Mouse (Mus musculus): ENCODE data around the gene Sptbn2. TPM values are rescaled to one million over a fixed set of nuclear protein-coding genes. Genes with fewer than 3 reads are reported as not detected.
"Not testable (repeated sequence)": the region's sequence is repeated elsewhere in the genome, so short reads cannot be mapped to it uniquely, and the experiment has no call there.

Sptbn2 gene
- polyA plus RNA-seq, 1 experiment from 2014 or later, result 0.26 TPM

DNA sequence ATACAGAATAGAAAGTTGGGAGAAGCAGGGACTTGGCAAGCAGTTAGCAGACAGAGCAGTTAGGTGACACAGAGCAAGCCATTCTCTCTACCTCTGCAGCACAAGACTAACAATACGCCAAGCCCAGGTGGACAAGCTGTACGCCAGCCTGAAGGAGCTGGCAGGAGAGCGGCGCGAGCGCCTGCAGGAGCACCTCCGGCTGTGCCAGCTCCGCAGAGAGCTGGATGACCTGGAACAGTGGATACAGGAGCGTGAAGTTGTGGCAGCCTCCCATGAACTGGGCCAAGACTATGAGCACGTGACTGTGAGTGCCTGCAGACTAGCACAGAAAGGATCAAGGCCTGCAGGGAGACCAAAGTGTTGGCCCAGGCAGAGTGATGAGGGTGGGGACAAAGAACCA is 34.7 kb downstream of the Sptbn2 start:
- Histone ChIP-seq H3K4me1 (replicated peaks) (peaks cover 9% of the 10 kb centered on the region), H3K27me3 (replicated peaks) (0 out of 2 replicates have a peak, but pooled peaks cover 3% of the 10 kb centered on the region), H3K9me3 (replicated peaks) (no peaks in the 10 kb centered on the region), H3K36me3 (no peaks in the 10 kb centered on the region), H3K9ac (no peak overlapping the region), H3K4me2 (no peak overlapping the region), H3K4me3 (no peak overlapping the region), H3K27ac (ENCODE audit: poor library complexity, severe bottlenecking) (no peak overlapping the region)
- 90% methylated on average over 10 of the region's 10 CpGs for WGBS
- no peak for ATAC-seq (ENCODE audit: insufficient number of reproducible peaks, low FRiP score)

DNA sequence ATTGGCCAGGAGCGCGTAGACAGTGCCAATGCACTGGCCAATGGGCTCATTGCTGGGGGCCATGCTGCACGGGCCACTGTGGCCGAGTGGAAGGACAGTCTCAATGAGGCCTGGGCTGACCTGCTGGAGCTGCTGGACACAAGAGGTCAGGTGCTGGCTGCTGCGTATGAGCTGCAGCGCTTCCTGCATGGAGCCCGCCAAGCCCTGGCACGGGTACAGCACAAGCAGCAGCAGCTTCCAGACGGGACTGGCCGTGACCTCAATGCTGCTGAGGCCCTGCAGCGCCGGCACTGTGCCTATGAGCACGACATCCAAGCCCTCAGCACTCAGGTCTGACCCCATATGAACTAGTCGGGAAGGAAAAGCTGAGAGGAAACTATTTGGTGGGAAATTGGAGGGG is 35.6 kb downstream of the Sptbn2 start:
- no peaks in the 10 kb centered on the region for H3K9me3 ChIP-seq (replicated peaks)
- no peak overlapping the region for H3K4me2 ChIP-seq
- no peak overlapping the region for H3K9ac ChIP-seq
- 0 out of 2 replicates have a peak, but pooled peaks cover 3% of the 10 kb centered on the region for H3K27me3 ChIP-seq (replicated peaks)
- no peak overlapping the region for H3K27ac ChIP-seq (ENCODE audit: poor library complexity, severe bottlenecking)
- WGBS, result 83% methylated on average over 14 of the region's 14 CpGs
- peaks cover 9% of the 10 kb centered on the region for H3K4me1 ChIP-seq (replicated peaks)
- no peak for ATAC-seq (ENCODE audit: insufficient number of reproducible peaks, low FRiP score)
- no peak overlapping the region for H3K4me3 ChIP-seq
- no peaks in the 10 kb centered on the region for H3K36me3 ChIP-seq

DNA sequence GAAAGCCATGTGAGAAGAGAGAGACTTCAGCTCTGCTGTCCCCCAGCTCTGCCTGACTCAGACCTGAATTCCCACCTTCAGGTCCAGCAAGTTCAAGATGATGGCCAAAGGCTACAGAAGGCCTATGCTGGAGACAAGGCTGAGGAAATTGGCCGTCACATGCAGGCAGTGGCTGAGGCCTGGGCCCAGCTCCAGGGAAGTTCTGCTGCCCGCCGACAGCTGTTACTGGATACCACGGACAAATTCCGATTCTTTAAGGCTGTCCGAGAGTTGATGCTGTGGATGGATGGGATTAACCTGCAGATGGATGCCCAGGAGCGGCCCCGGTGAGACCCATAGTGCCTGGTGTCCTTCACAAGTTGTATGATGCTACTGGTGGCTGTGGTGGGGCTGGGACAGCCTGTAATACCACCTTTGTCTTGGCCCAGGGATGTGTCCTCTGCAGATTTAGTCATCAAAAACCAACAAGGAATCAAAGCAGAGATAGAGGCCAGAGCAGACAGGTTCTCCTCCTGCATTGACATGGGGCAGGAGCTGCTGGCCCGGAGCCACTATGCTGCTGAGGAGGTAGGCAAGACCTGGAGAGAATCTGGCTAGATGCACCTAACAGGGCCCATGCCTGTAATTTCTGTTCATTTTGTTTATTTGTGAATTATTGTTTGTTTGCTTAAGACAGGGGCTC is 36.8 kb downstream of the Sptbn2 start:
- H3K36me3 ChIP-seq, result no peaks in the 10 kb centered on the region
- H3K27ac ChIP-seq (ENCODE audit: poor library complexity, severe bottlenecking), result no peak overlapping the region
- H3K9ac ChIP-seq, result no peak overlapping the region
- H3K4me2 ChIP-seq, result no peak overlapping the region
- peaks cover 9% of the 10 kb centered on the region for H3K4me1 ChIP-seq (replicated peaks)
- H3K27me3 ChIP-seq (replicated peaks), result 0 out of 2 replicates have a peak, but pooled peaks cover 3% of the 10 kb centered on the region
- no peak overlapping the region for H3K4me3 ChIP-seq
- no peaks in the 10 kb centered on the region for H3K9me3 ChIP-seq (replicated peaks)
- WGBS, result 88% methylated on average over 9 of the region's 9 CpGs
- ATAC-seq (ENCODE audit: insufficient number of reproducible peaks, low FRiP score), result no peak

DNA sequence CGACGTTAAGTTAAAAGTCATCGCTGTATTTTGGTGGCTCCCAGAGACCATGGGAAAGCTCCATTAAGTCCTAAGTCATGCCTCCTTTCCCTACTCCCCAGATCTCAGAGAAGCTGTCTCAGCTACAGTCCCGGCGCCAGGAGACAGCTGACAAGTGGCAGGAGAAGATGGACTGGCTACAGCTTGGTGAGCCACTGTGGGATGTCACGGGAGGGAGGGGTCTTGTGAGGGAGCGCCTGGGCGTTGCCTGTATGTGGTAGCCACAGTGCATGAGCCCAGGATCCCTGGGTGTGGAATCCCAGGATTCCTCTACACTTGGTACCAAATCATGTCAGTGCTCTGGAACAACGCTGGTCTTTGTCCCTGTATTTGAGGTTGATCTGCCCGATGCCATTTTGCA is 37.5 kb downstream of the Sptbn2 start:
- H3K4me3 ChIP-seq, result no peak overlapping the region
- H3K27ac ChIP-seq (ENCODE audit: poor library complexity, severe bottlenecking), result no peak overlapping the region
- H3K4me1 ChIP-seq (replicated peaks), result peaks cover 9% of the 10 kb centered on the region
- 0 out of 2 replicates have a peak, but pooled peaks cover 3% of the 10 kb centered on the region for H3K27me3 ChIP-seq (replicated peaks)
- 76% methylated on average over 10 of the region's 10 CpGs for WGBS
- ATAC-seq (ENCODE audit: insufficient number of reproducible peaks, low FRiP score), result no peak
- no peaks in the 10 kb centered on the region for H3K9me3 ChIP-seq (replicated peaks)
- H3K9ac ChIP-seq, result no peak overlapping the region
- H3K4me2 ChIP-seq, result no peak overlapping the region
- H3K36me3 ChIP-seq, result no peaks in the 10 kb centered on the region

DNA sequence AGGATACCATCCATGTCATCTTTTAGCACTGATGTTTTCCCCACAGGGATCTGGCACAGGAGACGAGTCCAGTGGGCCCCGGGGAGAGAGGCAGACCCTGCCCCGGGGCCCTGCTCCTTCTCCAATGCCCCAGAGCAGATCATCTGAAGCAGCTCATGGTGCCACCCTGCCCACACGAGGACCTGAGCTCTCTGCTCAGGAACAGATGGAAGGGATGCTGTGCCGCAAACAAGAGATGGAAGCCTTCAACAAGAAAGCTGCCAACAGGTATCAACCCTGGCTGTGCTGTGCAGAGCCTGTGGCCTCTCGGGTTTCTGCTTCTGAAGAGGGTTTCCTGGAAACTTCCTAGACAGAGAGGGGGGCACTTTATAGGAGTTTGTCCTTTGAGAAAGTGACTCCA is 39.0 kb downstream of the Sptbn2 start:
- no peak overlapping the region for H3K9ac ChIP-seq
- no peak overlapping the region for H3K4me3 ChIP-seq
- 0 out of 2 replicates have a peak, but pooled peaks cover 3% of the 10 kb centered on the region for H3K27me3 ChIP-seq (replicated peaks)
- no peaks in the 10 kb centered on the region for H3K9me3 ChIP-seq (replicated peaks)
- H3K27ac ChIP-seq (ENCODE audit: poor library complexity, severe bottlenecking), result no peak overlapping the region
- no peak overlapping the region for H3K4me2 ChIP-seq
- peaks cover 4% of the 10 kb centered on the region for H3K4me1 ChIP-seq (replicated peaks)
- H3K36me3 ChIP-seq, result no peaks in the 10 kb centered on the region
- WGBS, result 74% methylated on average over 6 of the region's 6 CpGs
- no peak for ATAC-seq (ENCODE audit: insufficient number of reproducible peaks, low FRiP score)

DNA sequence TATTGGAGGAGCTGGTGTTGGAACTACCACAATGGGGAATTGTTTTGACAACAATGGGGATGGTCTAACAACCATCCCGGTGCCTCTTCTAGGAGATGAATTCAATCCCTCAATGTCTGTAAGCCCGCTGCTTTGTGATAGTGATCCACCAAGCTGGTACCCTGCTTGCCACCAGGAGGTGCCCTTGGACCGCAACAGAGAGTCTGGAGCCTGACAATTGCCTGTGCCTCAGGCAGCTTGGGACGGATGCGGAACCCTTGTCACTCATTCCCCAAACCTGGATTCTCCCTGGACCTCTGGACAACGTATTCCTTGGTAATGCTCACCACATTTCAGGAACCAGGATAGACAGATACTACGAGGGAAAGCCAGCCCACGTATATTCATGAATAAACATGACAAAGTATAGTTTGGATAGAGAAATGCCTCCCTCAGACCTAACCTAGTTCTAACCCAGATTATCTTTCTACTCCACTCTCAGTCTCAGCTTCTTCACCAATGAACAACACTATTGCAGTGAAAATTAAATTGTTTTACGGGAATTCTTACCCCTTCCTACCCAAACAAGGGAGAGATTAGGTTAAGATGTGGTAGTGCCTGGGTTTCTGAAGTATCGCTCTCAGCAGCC is 44.7 kb downstream of the Sptbn2 start:
- peak overlapping the region; percentile 81 for H3K4me3 ChIP-seq
- no peaks in the 10 kb centered on the region for H3K27me3 ChIP-seq (replicated peaks)
- peak overlapping the region; percentile 82 for H3K9ac ChIP-seq
- H3K4me2 ChIP-seq, result peak overlapping the region; percentile 89
- H3K9me3 ChIP-seq (replicated peaks), result no peaks in the 10 kb centered on the region
- H3K36me3 ChIP-seq, result peaks cover 8% of the 10 kb centered on the region
- H3K4me1 ChIP-seq (replicated peaks), result peaks cover 10% of the 10 kb centered on the region
- peak overlapping the region; percentile 92 for H3K27ac ChIP-seq (ENCODE audit: poor library complexity, severe bottlenecking)
- ATAC-seq (ENCODE audit: insufficient number of reproducible peaks, low FRiP score), result peak; percentile 55
- WGBS, result 0% methylated on average over 10 of the region's 10 CpGs

DNA sequence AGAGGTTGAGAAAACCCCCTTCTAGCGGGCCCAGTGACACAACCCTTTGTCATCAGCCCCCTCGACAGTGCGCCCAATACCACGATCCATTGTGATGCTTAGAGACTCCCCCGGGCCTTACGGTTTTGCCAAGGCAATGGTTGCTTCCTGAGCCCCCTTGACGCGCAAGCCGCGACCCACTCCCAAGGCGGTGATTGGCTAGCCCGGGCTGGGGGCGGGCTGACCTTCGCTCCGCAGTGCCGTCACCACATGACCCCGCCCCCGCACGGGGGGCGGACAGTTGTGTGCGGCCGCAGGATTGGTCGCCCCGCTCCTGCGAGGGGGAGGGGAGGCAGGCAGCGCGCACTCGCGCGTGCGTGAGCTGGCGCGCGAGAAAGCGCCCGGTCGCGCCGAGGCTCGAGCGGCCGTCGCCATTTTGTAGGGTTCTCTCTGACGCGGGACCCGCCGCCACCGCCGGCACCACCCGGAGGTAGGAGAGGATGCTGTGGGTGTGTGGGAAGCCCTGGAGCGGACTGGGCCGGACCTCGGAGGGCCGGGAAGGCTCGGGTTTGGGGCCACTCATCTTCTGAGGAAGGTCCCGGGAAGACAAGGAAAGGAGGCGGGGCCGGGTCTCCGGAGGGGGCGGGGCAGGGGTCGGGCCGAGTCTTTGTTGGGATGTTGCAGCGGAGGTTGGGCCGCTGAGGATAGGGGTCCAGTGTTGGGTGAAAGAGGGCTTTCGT is 45.4 kb downstream of the Sptbn2 start, which contains the start of gene Rbm4b:
Gene Rbm4b (plus strand): TSS at position 305 of the 719 bp plus-strand sequence.
- Histone ChIP-seq H3K36me3 (peaks cover 11% of the 10 kb centered on the region), H3K9me3 (replicated peaks) (no peaks in the 10 kb centered on the region), H3K4me3 (peak within 1 kb of the TSS; percentile 81), H3K9ac (peak within 1 kb of the TSS; percentile 82), H3K27me3 (replicated peaks) (no peaks in the 10 kb centered on the region), H3K4me1 (replicated peaks) (peaks cover 10% of the 10 kb centered on the region), H3K4me2 (peak within 1 kb of the TSS; percentile 89), H3K27ac (ENCODE audit: poor library complexity, severe bottlenecking) (peak within 1 kb of the TSS; percentile 92)
- under 1% methylated on average over 63 of the region's 65 CpGs for WGBS
- peak; percentile 98 for ATAC-seq (ENCODE audit: insufficient number of reproducible peaks, low FRiP score)

DNA sequence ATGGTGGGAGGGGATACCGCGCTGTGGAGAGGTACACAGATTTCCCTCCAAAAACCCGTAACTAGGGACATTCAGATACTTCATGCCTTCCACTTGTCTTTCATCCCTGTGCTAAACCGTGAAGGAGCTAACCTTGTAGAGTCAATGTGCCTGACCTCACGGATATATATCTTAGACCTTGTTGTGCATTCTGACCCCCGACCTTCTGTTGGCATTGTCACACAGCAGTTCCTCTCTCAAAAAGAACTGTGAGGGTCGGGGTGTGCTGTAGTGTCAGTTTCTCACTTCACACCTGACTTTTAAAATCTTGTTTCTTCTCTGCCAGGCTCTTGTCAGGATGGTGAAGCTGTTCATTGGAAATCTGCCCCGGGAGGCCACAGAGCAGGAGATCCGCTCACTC is 46.0 kb downstream of the Sptbn2 start:
- Histone ChIP-seq H3K9me3 (replicated peaks) (no peaks in the 10 kb centered on the region), H3K4me1 (replicated peaks) (peaks cover 10% of the 10 kb centered on the region), H3K4me3 (peak overlapping the region; percentile 81), H3K36me3 (peaks cover 14% of the 10 kb centered on the region), H3K27me3 (replicated peaks) (no peaks in the 10 kb centered on the region), H3K9ac (peak overlapping the region; percentile 82), H3K27ac (ENCODE audit: poor library complexity, severe bottlenecking) (peak overlapping the region; percentile 92), H3K4me2 (peak overlapping the region; percentile 89)
- ATAC-seq (ENCODE audit: insufficient number of reproducible peaks, low FRiP score), result no peak
- 7% methylated on average over 9 of the region's 9 CpGs for WGBS

DNA sequence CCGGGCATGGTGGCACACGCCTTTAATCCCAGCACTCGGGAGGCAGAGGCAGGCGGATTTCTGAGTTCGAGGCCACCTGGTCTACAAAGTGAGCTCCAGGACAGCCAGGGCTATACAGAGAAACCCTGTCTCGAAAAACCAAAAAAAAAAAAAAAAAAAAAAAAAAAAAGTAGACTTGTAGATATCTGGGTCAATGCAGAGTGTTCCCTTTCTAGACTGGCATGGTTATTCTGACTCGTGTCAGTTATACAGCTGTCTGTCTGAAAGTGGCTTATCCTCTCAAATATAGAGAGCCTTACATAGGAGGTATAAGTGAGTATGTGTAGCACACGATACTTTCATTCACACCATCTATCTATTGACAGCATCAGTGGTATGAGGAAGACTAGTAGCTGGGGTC is 49.6 kb downstream of the Sptbn2 start:
- not testable (repeated sequence) for H3K4me1 ChIP-seq (replicated peaks); H3K4me3 ChIP-seq; H3K9ac ChIP-seq; H3K9me3 ChIP-seq (replicated peaks); ATAC-seq (ENCODE audit: insufficient number of reproducible peaks, low FRiP score); H3K27ac ChIP-seq (ENCODE audit: poor library complexity, severe bottlenecking); H3K4me2 ChIP-seq; H3K27me3 ChIP-seq (replicated peaks)
- peaks cover 40% of the 10 kb centered on the region for H3K36me3 ChIP-seq
- 85% methylated on average over 8 of the region's 8 CpGs for WGBS

DNA sequence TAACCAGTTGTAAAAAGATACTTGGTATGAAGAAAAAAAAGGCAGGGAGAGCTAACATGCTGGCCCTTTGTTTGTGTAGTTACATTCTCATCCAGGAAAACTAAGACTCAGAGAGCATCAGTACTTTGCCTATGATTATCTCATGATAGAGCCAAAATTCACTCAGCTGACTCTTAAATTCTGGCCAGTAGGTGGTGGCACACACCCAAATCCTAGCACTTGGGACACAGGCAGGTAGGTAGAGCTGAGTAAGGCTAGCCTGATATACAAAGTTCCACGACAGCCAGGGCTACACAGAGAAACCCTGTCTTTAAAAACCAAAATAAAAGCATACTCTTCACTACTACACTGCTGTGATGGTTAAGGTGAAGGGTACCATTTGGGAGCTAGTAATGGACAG is 51.9 kb downstream of the Sptbn2 start:
- H3K36me3 ChIP-seq, result peaks cover 55% of the 10 kb centered on the region
- WGBS, result 47% methylated on average over 1 of the region's 1 CpGs
- H3K27me3 ChIP-seq (replicated peaks), result no peaks in the 10 kb centered on the region
- H3K9ac ChIP-seq, result no peak overlapping the region
- no peaks in the 10 kb centered on the region for H3K9me3 ChIP-seq (replicated peaks)
- H3K4me3 ChIP-seq, result no peak overlapping the region
- no peak overlapping the region for H3K4me2 ChIP-seq
- H3K4me1 ChIP-seq (replicated peaks), result peaks cover 7% of the 10 kb centered on the region
- ATAC-seq (ENCODE audit: insufficient number of reproducible peaks, low FRiP score), result no peak
- H3K27ac ChIP-seq (ENCODE audit: poor library complexity, severe bottlenecking), result no peak overlapping the region

DNA sequence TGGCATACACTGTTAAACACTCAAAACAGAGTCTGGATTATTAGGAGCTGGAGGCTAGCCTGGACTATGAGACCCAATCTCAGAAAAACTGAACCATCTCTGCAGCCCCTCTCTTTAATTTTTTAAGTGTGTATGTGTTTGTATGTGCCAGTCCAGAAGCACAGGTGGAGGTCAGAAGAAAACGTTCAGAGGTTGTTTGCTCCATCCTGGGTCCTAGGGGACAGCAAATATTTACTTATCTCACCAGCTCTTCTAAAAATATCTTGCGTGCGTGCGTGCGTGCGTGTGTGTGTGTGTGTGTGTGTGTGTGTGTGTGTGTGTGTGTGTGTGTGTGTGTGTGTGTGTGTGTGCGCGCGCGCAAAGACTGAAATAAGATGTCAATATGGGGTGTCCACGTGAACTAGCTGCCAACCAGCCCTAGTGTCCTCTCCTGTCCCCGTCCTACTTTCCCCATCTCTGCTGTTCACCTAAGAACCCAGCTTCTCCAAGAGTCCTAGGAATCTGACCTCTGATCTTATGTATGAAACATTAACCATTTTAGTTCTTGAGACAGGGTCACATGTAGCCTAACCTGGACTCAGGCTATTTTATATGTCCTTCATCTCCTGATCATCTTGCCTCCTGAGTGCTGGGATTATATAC is 56.7 kb downstream of the Sptbn2 start:
- Histone ChIP-seq H3K36me3 (peaks cover 72% of the 10 kb centered on the region), H3K4me1 (replicated peaks) (0 out of 2 replicates have a peak, but pooled peaks cover 5% of the 10 kb centered on the region), H3K4me3 (no peak overlapping the region), H3K27ac (ENCODE audit: poor library complexity, severe bottlenecking) (0 out of 2 replicates have a peak overlapping the region, but pooled peaks have one; percentile 27), H3K9ac (no peak overlapping the region), H3K27me3 (replicated peaks) (no peaks in the 10 kb centered on the region), H3K4me2 (no peak overlapping the region), H3K9me3 (replicated peaks) (no peaks in the 10 kb centered on the region)
- WGBS, result 79% methylated on average over 8 of the region's 12 CpGs
- ATAC-seq (ENCODE audit: insufficient number of reproducible peaks, low FRiP score), result no peak

Measured in heart, embryonic 12.5 days (tissue).